Mouse (Mus musculus) midbrain, embryonic 16.5 days (tissue): ENCODE measurements at regions not wholly inside any gene's neighbourhood (a gene's known extent, or its start where the extent isn't known, plus 50 kb on each side); places are given as distances from the start of the nearest gene placed in this dataset.

Source experiments
- ATAC-seq: fragments of 200-750 bp; cut with Nextera tagmentation; 2 replicates; pipeline ENCODE4 v1.8.0; 2017; ENCODE audit warnings: moderate TSS enrichment
- H3K27ac ChIP-seq: fragments of 300-500 bp; sonication (generic); 2 replicates; pipeline ENCODE4 v1.5.1; 2014; ENCODE audit warnings: mild to moderate bottlenecking, low read length, mixed read lengths
- H3K27me3 ChIP-seq: fragments of 300-500 bp; sonication (generic); 2 replicates; pipeline ENCODE4 v1.6.1; 2014; ENCODE audit warnings: low read depth, low read length, mixed read lengths; ENCODE audit not compliant: control insufficient read depth, insufficient read depth
- H3K36me3 ChIP-seq: fragments of 300-500 bp; sonication (generic); 2 replicates; pipeline ENCODE4 v1.6.1; 2014; ENCODE audit warnings: mild to moderate bottlenecking, low read length, moderate library complexity, mixed read lengths; ENCODE audit not compliant: control insufficient read depth, insufficient read depth
- H3K4me1 ChIP-seq: fragments of 300-500 bp; sonication (generic); 2 replicates; pipeline ENCODE4 v1.6.1; 2014; ENCODE audit warnings: mild to moderate bottlenecking, low read length, mixed read lengths; ENCODE audit not compliant: control insufficient read depth, insufficient read depth
- H3K4me2 ChIP-seq: fragments of 300-500 bp; sonication (generic); 2 replicates; pipeline ENCODE4 v1.6.1; 2014; ENCODE audit warnings: mild to moderate bottlenecking, low read length, mixed read lengths
- H3K4me3 ChIP-seq: fragments of 300-500 bp; sonication (generic); 2 replicates; pipeline ENCODE4 v1.5.1; 2014; ENCODE audit warnings: low read depth, mild to moderate bottlenecking, low read length, moderate library complexity, mixed read lengths
- H3K9ac ChIP-seq: fragments of 300-500 bp; sonication (generic); 2 replicates; pipeline ENCODE4 v1.6.1; 2014; ENCODE audit warnings: low read depth, low read length, mixed read lengths
- H3K9me3 ChIP-seq: fragments of 300-500 bp; sonication (generic); replicated peaks from 2 replicates; pipeline ENCODE4 v1.6.1; 2014; ENCODE audit warnings: mild to moderate bottlenecking, low read length, mixed read lengths; ENCODE audit not compliant: control insufficient read depth, poor library complexity, severe bottlenecking
- WGBS: fragments of 180-500 bp; shearing (Covaris S2); extraction: QIAGEN DNeasy Blood & Tissue Kit; methylation state at CpG from one replicate; pipeline ENCODE4 v1.1.7; 2014; 5-methylcytosine and 5-hydroxymethylcytosine counted together

DNA sequence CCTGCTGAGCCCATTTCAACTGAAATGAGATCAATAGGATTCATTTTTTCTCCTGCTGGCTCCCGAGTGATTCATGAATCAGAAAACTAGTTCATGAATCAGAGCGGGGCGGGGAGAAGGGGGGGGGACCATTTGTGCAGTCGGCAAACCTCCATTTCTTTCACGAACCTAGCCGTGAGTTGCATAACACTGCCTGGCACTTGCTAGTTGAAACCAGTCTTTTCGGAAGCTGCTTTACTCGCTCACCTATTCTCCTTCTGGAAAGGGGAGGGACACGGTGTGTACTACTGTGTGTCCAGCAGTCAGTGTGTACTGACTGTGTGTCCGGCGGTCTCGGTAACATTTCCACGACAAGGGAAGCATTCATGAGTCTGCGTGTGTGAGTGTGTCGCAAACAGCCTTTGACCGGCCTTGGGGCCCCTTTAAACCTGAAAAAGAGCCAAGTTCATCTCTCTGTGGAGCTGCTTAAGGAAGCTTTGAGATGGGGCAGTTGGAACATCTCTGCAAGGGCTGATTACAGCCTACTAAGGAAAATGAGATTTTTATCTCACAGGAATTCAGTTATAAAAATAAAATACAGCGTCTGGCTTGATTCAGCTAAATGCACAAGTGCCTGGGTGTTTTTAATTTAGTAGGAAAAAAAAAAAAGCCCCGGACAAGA, 71.9 kb upstream of the Irf2bp2 start:
- H3K27ac ChIP-seq, result peak overlapping the region; percentile 96
- H3K4me2 ChIP-seq, result peak overlapping the region; percentile 42
- no peaks in the 10 kb centered on the region for H3K36me3 ChIP-seq
- H3K9ac ChIP-seq, result peak overlapping the region; percentile 54
- H3K9me3 ChIP-seq, result no peaks in the 10 kb centered on the region
- no peak for ATAC-seq
- H3K27me3 ChIP-seq, result no peaks in the 10 kb centered on the region
- peaks cover 80% of the 10 kb centered on the region for H3K4me1 ChIP-seq
- no peak overlapping the region for H3K4me3 ChIP-seq
- WGBS, result 5% methylated on average over 18 of the region's 18 CpGs

DNA sequence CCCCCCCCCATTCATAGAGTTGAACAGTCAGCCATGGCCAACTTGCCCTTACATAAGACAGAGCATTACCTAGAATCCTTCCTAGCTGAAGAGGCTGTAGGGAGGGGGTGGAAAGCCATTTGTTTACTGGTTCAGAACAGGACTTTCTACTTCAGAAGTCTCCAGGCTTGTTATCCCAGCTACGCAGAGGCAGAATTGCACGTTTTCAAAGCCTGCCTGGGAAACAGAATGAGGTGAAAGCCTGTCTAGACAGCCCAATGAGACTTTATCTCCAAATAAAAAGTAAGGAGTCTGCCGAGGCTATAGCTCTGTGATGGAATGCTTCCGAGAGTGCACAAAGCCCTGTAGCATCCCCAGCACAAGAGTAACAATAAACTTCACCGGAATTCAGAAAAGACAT, 71.1 kb upstream of the Irf2bp2 start:
- no peaks in the 10 kb centered on the region for H3K9me3 ChIP-seq
- peak overlapping the region; percentile 96 for H3K27ac ChIP-seq
- H3K36me3 ChIP-seq, result no peaks in the 10 kb centered on the region
- no peaks in the 10 kb centered on the region for H3K27me3 ChIP-seq
- H3K9ac ChIP-seq, result no peak overlapping the region
- H3K4me2 ChIP-seq, result no peak overlapping the region
- ATAC-seq, result no peak
- WGBS, result 34% methylated on average over 5 of the region's 5 CpGs
- no peak overlapping the region for H3K4me3 ChIP-seq
- H3K4me1 ChIP-seq, result peaks cover 88% of the 10 kb centered on the region

DNA sequence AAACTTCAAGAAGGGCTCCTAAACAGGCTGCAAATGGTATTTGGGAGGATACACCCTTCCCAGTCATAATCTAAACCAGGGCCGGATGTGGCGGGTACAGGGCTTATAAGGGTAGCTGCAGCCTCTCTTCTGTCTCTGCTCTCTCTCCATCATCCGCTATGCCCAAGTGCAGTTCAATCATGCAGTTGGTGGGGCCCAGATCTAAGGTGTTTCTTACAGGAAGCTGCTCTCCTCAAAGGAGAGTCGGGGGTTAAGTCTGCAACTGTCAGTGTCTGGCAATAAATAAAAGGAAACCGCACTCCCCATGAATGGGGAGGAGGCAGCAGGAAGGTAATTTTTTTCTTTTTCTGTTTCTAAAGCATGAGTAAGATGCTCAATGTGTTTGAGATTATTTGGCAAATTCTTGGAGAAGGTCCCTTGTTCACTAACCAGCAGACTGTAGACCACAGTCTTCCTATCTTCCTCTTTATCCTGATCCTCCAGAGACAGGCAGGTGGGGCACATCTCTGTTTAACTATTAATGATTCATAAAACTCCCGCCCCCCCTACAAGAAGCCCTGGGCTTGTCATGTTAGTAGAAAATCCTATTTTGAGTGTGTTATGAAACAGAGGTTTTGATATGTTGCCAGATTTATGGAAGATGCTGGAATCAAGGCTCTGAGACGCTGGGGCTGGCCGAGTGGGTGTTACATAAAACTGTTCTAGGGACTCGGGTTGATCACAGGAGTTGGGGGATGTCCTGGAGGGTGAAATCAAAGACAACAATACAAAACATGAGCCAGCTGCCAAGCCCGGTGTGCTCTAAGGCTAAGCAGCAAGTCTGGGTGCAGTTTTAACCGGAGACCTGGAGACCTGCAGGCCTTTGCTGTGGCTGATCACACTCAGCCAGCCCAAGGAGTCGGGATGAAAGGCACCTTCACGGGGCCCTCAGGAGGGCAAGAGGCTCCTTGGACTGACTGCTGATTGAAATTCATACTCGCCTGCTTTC, 69.3 kb upstream of the Irf2bp2 start:
- Histone ChIP-seq H3K36me3 (no peaks in the 10 kb centered on the region), H3K4me2 (no peak overlapping the region), H3K9ac (0 out of 2 replicates have a peak overlapping the region, but pooled peaks have one; percentile 15), H3K27ac (peak overlapping the region; percentile 80), H3K9me3 (no peaks in the 10 kb centered on the region), H3K4me3 (no peak overlapping the region), H3K27me3 (no peaks in the 10 kb centered on the region), H3K4me1 (peaks cover 88% of the 10 kb centered on the region)
- WGBS, result 28% methylated on average over 14 of the region's 14 CpGs
- no peak for ATAC-seq

DNA sequence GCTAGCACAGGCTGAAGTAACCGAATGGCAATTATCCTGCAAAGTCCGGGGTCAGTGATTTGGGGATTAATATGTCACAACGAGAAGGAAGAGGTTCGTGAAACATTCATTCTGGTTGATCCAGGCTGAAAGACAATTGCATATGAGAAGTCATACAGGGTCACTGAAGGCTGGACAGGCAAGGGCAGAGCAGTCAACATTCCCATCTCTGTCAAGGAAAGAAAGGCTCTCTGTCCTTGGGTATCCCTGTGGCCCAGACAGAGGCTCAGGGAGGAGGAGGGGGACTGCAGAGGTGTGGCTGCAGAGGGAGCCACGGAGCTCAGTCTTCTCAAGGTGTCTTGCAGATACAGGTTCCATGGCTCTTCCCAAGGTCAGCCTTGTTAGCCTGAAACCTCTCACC, 68.4 kb upstream of the Irf2bp2 start:
- Histone ChIP-seq H3K4me1 (peaks cover 78% of the 10 kb centered on the region), H3K27ac (peak overlapping the region; percentile 80), H3K36me3 (no peaks in the 10 kb centered on the region), H3K9ac (no peak overlapping the region), H3K27me3 (no peaks in the 10 kb centered on the region), H3K4me2 (no peak overlapping the region), H3K4me3 (no peak overlapping the region), H3K9me3 (no peaks in the 10 kb centered on the region)
- 21% methylated on average over 5 of the region's 5 CpGs for WGBS
- no peak for ATAC-seq

DNA sequence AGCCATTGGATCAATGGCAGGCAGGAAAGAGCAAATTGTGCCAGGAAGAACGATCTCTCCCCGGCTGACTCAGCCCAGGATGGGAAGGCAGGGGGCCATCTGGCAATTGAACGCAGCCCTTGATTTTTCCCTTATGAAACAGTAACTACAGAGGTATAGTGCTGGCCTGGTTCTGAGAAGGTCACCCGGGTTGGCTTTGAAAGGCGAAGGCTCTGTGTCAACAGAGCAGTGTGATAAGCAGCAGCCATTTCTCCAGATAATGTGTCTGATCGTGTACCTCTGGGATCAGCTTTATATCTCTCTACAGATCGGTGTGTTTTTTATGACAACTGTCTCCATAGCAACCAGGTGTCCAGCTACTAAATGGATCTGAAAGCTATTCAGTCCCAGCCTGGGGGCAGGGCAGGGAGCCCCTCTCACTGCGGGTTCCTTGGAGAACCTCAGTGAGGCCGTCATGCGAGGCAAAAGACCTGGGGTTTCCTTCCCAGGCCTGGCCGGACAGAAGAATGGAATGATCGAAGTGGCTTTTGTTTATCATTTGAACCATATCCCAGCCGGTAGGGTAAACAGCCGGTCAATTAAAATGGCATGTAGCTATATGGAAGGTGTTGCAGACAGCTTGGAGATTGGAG, 67.8 kb upstream of the Irf2bp2 start:
- Histone ChIP-seq H3K9me3 (no peaks in the 10 kb centered on the region), H3K4me1 (peaks cover 73% of the 10 kb centered on the region), H3K4me3 (no peak overlapping the region), H3K27me3 (no peaks in the 10 kb centered on the region), H3K4me2 (no peak overlapping the region; the same call in 1 of the 2 replicates), H3K36me3 (no peaks in the 10 kb centered on the region), H3K27ac (peak overlapping the region; percentile 80), H3K9ac (no peak overlapping the region)
- 20% methylated on average over 14 of the region's 14 CpGs for WGBS
- peak; percentile 38; the same call in 1 of the 2 replicates for ATAC-seq

DNA sequence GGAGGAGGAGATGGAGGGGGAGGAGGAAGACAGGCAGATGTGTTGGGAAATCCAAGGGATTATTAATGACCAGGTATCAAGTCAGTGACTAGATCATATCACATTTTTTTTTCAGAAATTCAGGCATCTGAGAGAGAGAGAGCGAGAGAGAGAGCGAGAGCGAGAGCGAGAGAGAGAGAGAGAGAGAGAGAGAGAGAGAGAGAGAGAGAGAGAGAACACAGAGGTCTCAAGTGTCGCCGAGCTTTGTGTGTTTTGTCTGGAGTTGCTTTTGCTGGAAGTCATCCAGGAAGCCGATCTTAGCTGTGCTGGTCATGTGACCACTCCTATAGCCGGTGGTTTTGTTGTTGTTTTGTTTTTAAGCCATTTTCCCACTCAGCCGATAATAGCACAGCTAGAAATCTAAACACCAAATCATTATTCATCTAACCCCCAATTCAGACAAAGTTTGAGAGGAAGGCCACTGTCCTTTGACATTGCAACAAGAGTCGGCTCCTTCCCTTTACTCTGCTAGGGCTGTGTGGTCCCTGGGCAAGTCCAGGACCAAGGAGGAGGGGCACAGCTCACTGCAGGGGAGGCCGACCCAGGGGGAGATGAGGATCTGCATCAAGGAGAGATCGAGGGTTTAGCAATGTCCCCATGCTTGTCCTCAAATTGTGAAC, 67.0 kb upstream of the Irf2bp2 start:
- Histone ChIP-seq H3K27me3 (no peaks in the 10 kb centered on the region), H3K9me3 (no peaks in the 10 kb centered on the region), H3K27ac (peak overlapping the region; percentile 80), H3K9ac (peak overlapping the region; percentile 49; the same call in 1 of the 2 replicates), H3K4me1 (peaks cover 67% of the 10 kb centered on the region), H3K36me3 (no peaks in the 10 kb centered on the region), H3K4me2 (peak overlapping the region; percentile 19), H3K4me3 (no peak overlapping the region)
- WGBS, result 2% methylated on average over 8 of the region's 12 CpGs
- ATAC-seq, result peak; percentile 10; the same call in 1 of the 2 replicates

DNA sequence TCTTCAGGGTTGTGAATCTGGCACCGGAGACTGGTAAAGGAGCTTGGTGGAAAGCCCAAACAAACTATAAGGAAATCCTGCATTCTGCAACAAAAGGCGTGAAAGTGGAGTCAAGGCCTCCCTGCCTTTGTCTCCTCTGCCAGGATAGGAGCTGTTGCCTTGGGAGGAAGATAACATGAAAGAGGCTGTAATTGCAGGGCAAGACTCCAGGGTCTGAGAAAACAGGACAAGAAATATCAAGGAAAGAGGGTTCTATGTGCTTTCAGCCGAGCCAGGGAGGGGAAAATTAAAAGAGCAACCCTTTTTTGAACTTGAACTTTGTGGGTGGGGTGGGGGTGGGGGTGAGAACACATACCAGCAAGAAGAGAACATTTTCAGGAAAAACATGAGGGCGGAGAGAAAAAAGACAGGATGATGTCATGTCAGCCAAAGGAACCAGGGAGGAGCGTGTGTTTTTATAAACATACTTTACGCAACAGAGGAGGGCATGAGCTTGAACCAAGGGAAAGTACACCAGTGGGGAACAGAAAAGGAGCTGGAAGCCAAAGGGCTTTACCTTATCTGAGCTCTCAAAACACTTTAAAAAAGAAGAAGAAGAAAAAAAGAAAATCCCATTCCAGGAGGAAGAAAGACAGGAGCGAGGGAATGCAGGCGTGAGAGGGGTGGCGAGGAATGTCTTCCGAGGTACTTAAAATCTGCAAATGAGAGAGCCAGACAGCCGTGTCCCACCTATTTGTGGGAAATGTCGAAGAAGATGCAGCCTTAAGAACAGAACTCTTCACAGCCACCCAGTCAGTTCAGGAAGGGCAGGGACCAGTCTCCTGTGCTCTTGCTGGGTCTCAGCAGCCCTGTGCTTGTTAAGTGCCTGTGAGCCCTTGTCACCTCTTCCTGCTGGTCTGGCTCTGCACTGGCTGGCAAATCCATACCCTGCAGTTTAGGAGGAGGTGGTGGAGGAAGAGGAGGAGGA, 66.2 kb upstream of the Irf2bp2 start:
- H3K4me1 ChIP-seq, result peaks cover 64% of the 10 kb centered on the region
- 44% methylated on average over 12 of the region's 12 CpGs for WGBS

DNA sequence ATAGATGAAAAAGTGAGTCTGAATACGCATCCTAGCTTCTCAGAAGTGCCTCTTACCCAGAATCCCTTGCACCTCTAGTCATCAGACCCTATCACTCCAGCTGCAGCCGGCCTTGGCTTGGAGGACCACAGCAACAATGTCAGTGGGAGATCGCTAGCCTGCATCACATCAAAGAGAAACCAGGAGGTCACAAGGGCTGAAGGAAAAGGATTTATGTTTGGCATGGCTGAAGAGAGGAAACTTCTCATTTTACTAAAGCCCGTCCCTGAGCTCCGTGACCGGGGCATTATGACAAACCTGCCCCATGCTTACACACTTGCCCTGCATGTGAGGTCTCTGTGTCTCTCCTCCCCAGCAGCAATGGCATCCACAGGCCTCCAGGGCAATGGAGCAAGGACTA, 63.8 kb upstream of the Irf2bp2 start:
- Histone ChIP-seq H3K9me3 (no peaks in the 10 kb centered on the region), H3K36me3 (no peaks in the 10 kb centered on the region), H3K9ac (no peak overlapping the region), H3K27ac (no peak overlapping the region), H3K27me3 (no peaks in the 10 kb centered on the region), H3K4me3 (no peak overlapping the region), H3K4me2 (no peak overlapping the region), H3K4me1 (peaks cover 55% of the 10 kb centered on the region)
- 54% methylated on average over 6 of the region's 6 CpGs for WGBS
- no peak for ATAC-seq

More for the DNA sequence above, 66.2 kb upstream of the Irf2bp2 start:
- Histone ChIP-seq H3K4me3 (no peak overlapping the region), H3K27ac (peak overlapping the region; percentile 80), H3K4me2 (peak overlapping the region; percentile 19), H3K36me3 (no peaks in the 10 kb centered on the region), H3K9ac (peak overlapping the region; percentile 4; the same call in 1 of the 2 replicates), H3K9me3 (no peaks in the 10 kb centered on the region), H3K27me3 (no peaks in the 10 kb centered on the region)
- no peak for ATAC-seq
